Mouse (Mus musculus) hindbrain, embryonic 16.5 days (tissue): ENCODE results near the gene Rras. TPM values are rescaled to one million over a fixed set of nuclear protein-coding genes. Genes with fewer than 3 reads are reported as not detected.

Experiments
- ATAC-seq: fragments of 200-750 bp; cut with Nextera tagmentation; 2 replicates; pipeline ENCODE4 v1.8.0; 2017; ENCODE audit warnings: moderate TSS enrichment, moderate library complexity
- H3K27ac ChIP-seq: fragments of 300-500 bp; sonication (generic); 2 replicates; pipeline ENCODE4 v1.5.1; 2014; ENCODE audit warnings: low read depth, mild to moderate bottlenecking, control low read depth, low read length, moderate library complexity
- H3K27me3 ChIP-seq: fragments of 300-500 bp; sonication (generic); replicated peaks from 2 replicates; pipeline ENCODE4 v1.6.1; 2014; ENCODE audit warnings: low read length; ENCODE audit not compliant: control insufficient read depth, insufficient read depth
- H3K36me3 ChIP-seq: fragments of 300-500 bp; sonication (generic); 2 replicates; pipeline ENCODE4 v1.6.1; 2014; ENCODE audit warnings: mild to moderate bottlenecking, low read length, moderate library complexity, mixed read lengths; ENCODE audit not compliant: control insufficient read depth, insufficient read depth
- H3K4me1 ChIP-seq: fragments of 300-500 bp; sonication (generic); 2 replicates; pipeline ENCODE4 v1.6.1; 2014; ENCODE audit warnings: low read depth, low read length; ENCODE audit not compliant: control insufficient read depth, insufficient read depth
- H3K4me2 ChIP-seq: fragments of 300-500 bp; sonication (generic); 2 replicates; pipeline ENCODE4 v1.6.1; 2014; ENCODE audit warnings: mild to moderate bottlenecking, low read length, control low read depth, moderate library complexity
- H3K4me3 ChIP-seq: fragments of 300-500 bp; sonication (generic); 2 replicates; pipeline ENCODE4 v1.5.1; 2014; ENCODE audit warnings: mild to moderate bottlenecking, low read length, control low read depth, moderate library complexity
- H3K9ac ChIP-seq: fragments of 300-500 bp; sonication (generic); 2 replicates; pipeline ENCODE4 v1.6.1; 2014; ENCODE audit warnings: low read depth, mild to moderate bottlenecking, control low read depth, low read length, moderate library complexity
- H3K9me3 ChIP-seq: fragments of 300-500 bp; sonication (generic); 2 replicates; pipeline ENCODE4 v1.6.1; 2014; ENCODE audit warnings: mild to moderate bottlenecking, low read length, moderate library complexity; ENCODE audit not compliant: control insufficient read depth
- WGBS: fragments of 180-500 bp; shearing (Covaris S2); extraction: QIAGEN DNeasy Blood & Tissue Kit; methylation state at CpG from one replicate; pipeline ENCODE4 v1.1.7; 2014; 5-methylcytosine and 5-hydroxymethylcytosine counted together
- polyA plus RNA-seq: library from polyadenylated mRNA; unstranded; fragments of >200 nt; fragmentation: Nextera tagmentation; extraction: Ambion mirVana; gene quantifications from 2 replicates; pipeline ENCODE4 v1.2.1, GENCODE M21; 2015

Gene Rras
- polyA plus RNA-seq, 1 experiment from 2014 or later: 13.1 TPM

- Histone ChIP-seq H3K4me3 (no peak overlapping the region), H3K4me1 (peaks cover 18% of the 10 kb centered on the region), H3K9ac (no peak overlapping the region), H3K4me2 (no peak overlapping the region), H3K36me3 (peaks cover 76% of the 10 kb centered on the region), H3K27ac (no peak overlapping the region), H3K9me3 (no peaks in the 10 kb centered on the region), H3K27me3 (no peaks in the 10 kb centered on the region)
- no peak for ATAC-seq
- 98% methylated on average over 26 of the region's 26 CpGs for WGBS
These were observed 29.1 kb downstream of the Rras start for GRCm38 (mm10) chr7:45046853-45047350.

- no peak for ATAC-seq
- Histone ChIP-seq H3K27me3 (no peaks in the 10 kb centered on the region), H3K27ac (no peak overlapping the region), H3K4me3 (no peak overlapping the region), H3K9ac (no peak overlapping the region), H3K36me3 (peaks cover 70% of the 10 kb centered on the region), H3K4me1 (peaks cover 18% of the 10 kb centered on the region), H3K4me2 (no peak overlapping the region), H3K9me3 (no peaks in the 10 kb centered on the region)
- 96% methylated on average over 14 of the region's 14 CpGs for WGBS
These were observed 29.7 kb downstream of the Rras start for GRCm38 (mm10) chr7:45047491-45047890.

- no peak for ATAC-seq
- no peak overlapping the region for H3K4me3 ChIP-seq
- no peaks in the 10 kb centered on the region for H3K27me3 ChIP-seq
- peaks cover 63% of the 10 kb centered on the region for H3K36me3 ChIP-seq
- no peak overlapping the region for H3K4me2 ChIP-seq
- no peaks in the 10 kb centered on the region for H3K9me3 ChIP-seq
- no peak overlapping the region for H3K9ac ChIP-seq
- peaks cover 18% of the 10 kb centered on the region for H3K4me1 ChIP-seq
- H3K27ac ChIP-seq: no peak overlapping the region
- WGBS: 91% methylated on average over 38 of the region's 38 CpGs
These were observed 30.5 kb downstream of the Rras start for GRCm38 (mm10) chr7:45048001-45048890.

GRCm38 (mm10) chr7:45048923-45049657, 31.3 kb downstream of the Rras start:
- Histone ChIP-seq H3K4me3 (no peak overlapping the region), H3K36me3 (peaks cover 59% of the 10 kb centered on the region), H3K4me2 (no peak overlapping the region), H3K9ac (no peak overlapping the region), H3K9me3 (no peaks in the 10 kb centered on the region), H3K27ac (no peak overlapping the region), H3K4me1 (peaks cover 18% of the 10 kb centered on the region), H3K27me3 (no peaks in the 10 kb centered on the region)
- ATAC-seq: no peak
- 93% methylated on average over 23 of the region's 23 CpGs for WGBS

- peak; percentile 48 for ATAC-seq
- WGBS: 4% methylated on average over 16 of the region's 16 CpGs
- H3K27ac ChIP-seq: peak overlapping the region; percentile 100
These were observed 33.3 kb downstream of the Rras start for GRCm38 (mm10) chr7:45050945-45051600.

GRCm38 (mm10) chr7:45051601-45051974, 33.8 kb downstream of the Rras start:
- H3K4me3 ChIP-seq: peak overlapping the region; percentile 64
- H3K36me3 ChIP-seq: peaks cover 38% of the 10 kb centered on the region
- H3K9ac ChIP-seq: peak overlapping the region; percentile 93
- H3K9me3 ChIP-seq: no peaks in the 10 kb centered on the region
- H3K4me2 ChIP-seq: peak overlapping the region; percentile 93
- no peaks in the 10 kb centered on the region for H3K27me3 ChIP-seq
- H3K4me1 ChIP-seq: peaks cover 18% of the 10 kb centered on the region
- under 1% methylated on average over 13 of the region's 13 CpGs for WGBS
- peak overlapping the region; percentile 100 for H3K27ac ChIP-seq
- ATAC-seq: no peak

More at GRCm38 (mm10) chr7:45050945-45051600, 33.3 kb downstream of the Rras start:
- H3K36me3 ChIP-seq: peaks cover 42% of the 10 kb centered on the region
- H3K4me3 ChIP-seq: peak overlapping the region; percentile 64
- peak overlapping the region; percentile 93 for H3K4me2 ChIP-seq
- H3K9me3 ChIP-seq: no peaks in the 10 kb centered on the region
- no peaks in the 10 kb centered on the region for H3K27me3 ChIP-seq
- H3K9ac ChIP-seq: peak overlapping the region; percentile 93
- peaks cover 18% of the 10 kb centered on the region for H3K4me1 ChIP-seq

- Histone ChIP-seq H3K36me3 (peaks cover 31% of the 10 kb centered on the region), H3K4me1 (peaks cover 18% of the 10 kb centered on the region), H3K4me3 (peak overlapping the region; percentile 64), H3K27me3 (no peaks in the 10 kb centered on the region), H3K9me3 (no peaks in the 10 kb centered on the region), H3K9ac (peak overlapping the region; percentile 93), H3K4me2 (peak overlapping the region; percentile 93), H3K27ac (peak overlapping the region; percentile 100)
- ATAC-seq: no peak
- under 1% methylated on average over 37 of the region's 38 CpGs for WGBS
These were observed 34.6 kb downstream of the Rras start for GRCm38 (mm10) chr7:45052181-45052861.

GRCm38 (mm10) chr7:45052862-45053116, 35.0 kb downstream of the Rras start, which contains the start of gene Prr12:
Gene Prr12, minus strand, starts transcription at chr7:45052881.
- Histone ChIP-seq H3K27me3 (no peaks in the 10 kb centered on the region), H3K4me1 (peaks cover 18% of the 10 kb centered on the region), H3K9me3 (no peaks in the 10 kb centered on the region), H3K4me3 (peak within 1 kb of the TSS; percentile 64), H3K36me3 (peaks cover 26% of the 10 kb centered on the region), H3K27ac (peak within 1 kb of the TSS; percentile 100), H3K9ac (peak within 1 kb of the TSS; percentile 93), H3K4me2 (peak within 1 kb of the TSS; percentile 93)
- WGBS: 0% methylated on average over 10 of the region's 18 CpGs
- ATAC-seq: no peak; the same call in 1 of the 2 replicates
